Mouse (Mus musculus) heart, postnatal 0 days (tissue): ENCODE measurements around the gene Kcnt2.

Experiments
- CTCF ChIP-seq: IDR thresholded peaks from 2 replicates; pipeline ENCODE4 v1.5.1; 2016; ENCODE audit warnings: antibody characterized with exemption, control low read depth, low read depth
- EP300 ChIP-seq: IDR thresholded peaks from 2 replicates; pipeline ENCODE4 v1.6.1; 2016; ENCODE audit warnings: antibody characterized with exemption, low read depth

DNA sequence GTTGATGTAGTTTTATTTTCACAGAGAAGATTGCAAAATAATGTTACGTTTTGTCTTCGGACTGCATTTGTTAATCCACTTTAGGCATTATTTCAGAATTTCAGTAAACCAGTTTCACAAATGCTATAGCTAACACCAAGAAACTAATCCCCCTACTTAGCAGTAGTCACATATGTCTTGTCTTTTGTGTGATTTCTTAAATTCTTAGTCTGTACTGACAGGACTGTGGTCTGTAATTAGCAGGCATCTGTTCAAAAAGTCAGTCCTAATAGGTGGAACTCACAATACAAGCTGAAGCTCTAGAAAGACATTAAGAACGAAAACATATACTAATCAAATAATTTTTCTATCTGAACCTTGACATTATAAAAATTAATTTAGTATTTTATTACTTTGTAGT lies 332.6 kb downstream of the Kcnt2 start:
- no peak for TF ChIP-seq CTCF
- TF ChIP-seq EP300, result no peak
